Mouse (Mus musculus) stomach, postnatal 0 days (tissue): ENCODE results near the gene Actbl2. TPM values are rescaled to one million over a fixed set of nuclear protein-coding genes. Genes with fewer than 3 reads are reported as not detected.

ENCODE experiments used
- ATAC-seq: fragments of 200-750 bp; cut with Nextera tagmentation; 2 replicates; pipeline ENCODE4 v1.8.0; 2017; ENCODE audit not compliant: low FRiP score, low TSS enrichment
- DNase-seq: peaks from one replicate; pipeline ENCODE4 v3.0.0-alpha.2; 2016; ENCODE audit warnings: low spot score
- H3K27ac ChIP-seq: fragments of 300-500 bp; sonication (generic); replicated peaks from 2 replicates; pipeline ENCODE4 v1.5.1; 2014; ENCODE audit warnings: mild to moderate bottlenecking, control low read depth
- H3K27me3 ChIP-seq: fragments of 300-500 bp; sonication (generic); 2 replicates; pipeline ENCODE4 v1.6.1; 2014; ENCODE audit warnings: low read length; ENCODE audit not compliant: control insufficient read depth, insufficient read depth
- H3K36me3 ChIP-seq: fragments of 300-500 bp; sonication (generic); 2 replicates; pipeline ENCODE4 v1.6.1; 2014; ENCODE audit warnings: low read length, mixed read lengths; ENCODE audit not compliant: control insufficient read depth, insufficient read depth
- H3K4me1 ChIP-seq: fragments of 300-500 bp; sonication (generic); replicated peaks from 2 replicates; pipeline ENCODE4 v1.6.1; 2014; ENCODE audit warnings: antibody characterized with exemption; ENCODE audit not compliant: control insufficient read depth, insufficient read depth
- H3K4me2 ChIP-seq: fragments of 300-500 bp; sonication (generic); replicated peaks from 2 replicates; pipeline ENCODE4 v1.6.1; 2014; ENCODE audit warnings: low read depth, mild to moderate bottlenecking, control low read depth, moderate library complexity
- H3K4me3 ChIP-seq: fragments of 300-500 bp; sonication (generic); 2 replicates; pipeline ENCODE4 v1.5.1; 2014; ENCODE audit warnings: low read depth, low read length, control low read depth
- H3K9ac ChIP-seq: fragments of 300-500 bp; sonication (generic); 2 replicates; pipeline ENCODE4 v1.6.1; 2014; ENCODE audit warnings: mild to moderate bottlenecking, low read length, control low read depth, mixed read lengths
- H3K9me3 ChIP-seq: fragments of 300-500 bp; sonication (generic); 2 replicates; pipeline ENCODE4 v1.6.1; 2016; ENCODE audit warnings: low read length; ENCODE audit not compliant: control insufficient read depth
- CTCF ChIP-seq: IDR thresholded peaks from 2 replicates; pipeline ENCODE4 v1.5.1; 2016; ENCODE audit warnings: antibody characterized with exemption, low read depth, mild to moderate bottlenecking, moderate library complexity
- EP300 ChIP-seq: optimal IDR thresholded peaks from 2 replicates; pipeline ENCODE3; 2016; ENCODE audit warnings: antibody characterized with exemption
- WGBS: fragments of 180-500 bp; shearing (Covaris S2); extraction: QIAGEN DNeasy Blood & Tissue Kit; methylation state at CpG from one replicate; pipeline ENCODE4 v1.1.7; 2014; 5-methylcytosine and 5-hydroxymethylcytosine counted together
- polyA plus RNA-seq: library from polyadenylated mRNA; unstranded; fragments of >200 nt; fragmentation: Nextera tagmentation; extraction: Ambion mirVana; gene quantifications from 2 replicates; pipeline ENCODE4 v1.2.1, GENCODE M21; 2015

The Actbl2 gene
- polyA plus RNA-seq, 1 experiment from 2014 or later, result not detected

DNA sequence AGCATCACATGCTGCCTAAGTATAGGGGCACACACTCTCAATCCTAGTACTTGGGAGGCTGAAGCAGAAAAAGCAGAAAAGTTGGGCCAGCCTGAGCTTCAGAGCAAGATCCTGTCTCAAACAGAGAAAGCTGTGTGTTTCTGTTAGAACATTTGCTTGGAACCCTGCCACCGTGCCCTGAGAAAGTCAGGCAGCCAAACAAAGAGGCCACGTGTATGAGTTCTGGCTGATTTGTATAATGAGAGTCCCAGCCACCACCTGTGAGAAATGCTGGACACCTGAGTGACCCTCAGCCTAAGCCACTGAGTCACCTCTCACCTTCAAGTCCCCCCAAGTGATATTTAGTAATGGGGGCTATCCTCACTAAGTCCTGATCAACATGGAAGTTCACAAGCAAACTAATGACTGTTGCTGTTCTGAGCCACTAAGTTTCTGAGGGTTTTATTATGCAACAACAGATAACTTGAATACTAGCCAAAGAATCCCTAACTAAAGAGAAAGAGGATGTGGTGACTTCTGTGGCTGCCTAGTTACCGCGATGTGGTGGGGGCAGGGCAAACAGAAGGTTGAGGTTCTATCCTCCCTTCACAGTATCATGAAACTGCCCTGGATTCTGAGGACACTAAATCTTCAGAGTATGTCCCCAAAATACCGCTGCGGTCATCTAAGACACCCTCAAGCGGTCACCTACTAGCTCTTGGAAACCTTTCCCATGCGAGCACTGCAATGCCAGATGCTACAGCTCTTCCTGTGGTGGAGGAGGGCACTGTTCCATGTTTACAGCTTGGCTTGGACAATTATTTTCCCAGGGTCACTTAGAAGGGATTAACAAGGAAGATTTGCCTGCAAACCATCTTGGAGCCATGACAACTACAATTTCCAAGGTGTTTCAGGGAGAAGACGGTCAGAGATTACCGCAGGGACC lies 31.9 kb downstream of the Actbl2 start:
- TF ChIP-seq CTCF, result peak; percentile 31
- TF ChIP-seq EP300, result no peak
- Histone ChIP-seq H3K4me3 (no peak overlapping the region), H3K27ac (no peak overlapping the region), H3K4me1 (no peaks in the 10 kb centered on the region), H3K9ac (no peak overlapping the region), H3K4me2 (no peak overlapping the region), H3K36me3 (no peaks in the 10 kb centered on the region), H3K9me3 (no peaks in the 10 kb centered on the region), H3K27me3 (no peaks in the 10 kb centered on the region)
- peak; percentile 29 for DNase-seq
- 62% methylated on average over 10 of the region's 10 CpGs for WGBS
- ATAC-seq, result no peak

DNA sequence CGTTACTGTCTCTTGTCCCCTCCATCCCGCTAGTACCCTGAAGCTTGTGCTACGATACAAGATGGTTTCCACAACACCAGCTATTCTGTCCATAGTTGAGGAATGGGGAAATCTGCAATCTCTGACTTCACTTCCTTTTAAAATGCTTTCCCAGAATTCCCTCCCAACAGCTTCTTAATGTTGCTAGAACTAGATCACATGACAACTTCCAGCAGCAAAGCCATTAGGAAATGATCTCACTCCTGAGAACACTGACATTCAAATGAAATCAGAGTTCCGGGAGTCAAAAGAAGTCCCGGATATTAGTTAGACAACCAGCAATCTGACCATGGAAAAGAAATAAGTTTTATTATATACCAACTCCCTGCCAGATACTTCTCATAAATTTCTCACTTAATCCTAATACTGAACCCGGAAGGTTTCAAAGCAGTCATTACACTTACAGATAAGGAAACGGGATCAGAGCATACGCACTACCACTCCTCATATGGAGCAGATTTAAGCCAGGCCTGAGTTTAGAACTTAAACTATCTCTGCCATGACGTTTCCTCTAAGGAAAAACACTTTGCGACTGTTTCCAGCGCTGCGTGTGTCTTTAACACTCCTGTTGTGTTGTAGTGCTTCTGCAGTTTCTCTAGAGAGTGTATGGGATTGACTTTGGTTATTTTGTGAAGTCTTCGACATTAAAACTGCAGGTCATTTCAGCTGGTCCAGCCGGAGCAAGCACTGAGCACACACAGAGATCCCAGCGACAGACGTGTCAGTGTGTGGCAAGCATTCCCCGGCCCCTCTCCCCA lies 36.5 kb downstream of the Actbl2 start:
- WGBS, result 44% methylated on average over 17 of the region's 17 CpGs
- DNase-seq, result no peak
- Histone ChIP-seq H3K9ac (no peak overlapping the region), H3K4me1 (no peaks in the 10 kb centered on the region), H3K4me2 (no peak overlapping the region), H3K27ac (peak overlapping the region; percentile 56), H3K27me3 (no peaks in the 10 kb centered on the region), H3K36me3 (no peaks in the 10 kb centered on the region), H3K4me3 (no peak overlapping the region), H3K9me3 (no peaks in the 10 kb centered on the region)
- ATAC-seq, result no peak
- TF ChIP-seq EP300 (no peak), CTCF (no peak)

DNA sequence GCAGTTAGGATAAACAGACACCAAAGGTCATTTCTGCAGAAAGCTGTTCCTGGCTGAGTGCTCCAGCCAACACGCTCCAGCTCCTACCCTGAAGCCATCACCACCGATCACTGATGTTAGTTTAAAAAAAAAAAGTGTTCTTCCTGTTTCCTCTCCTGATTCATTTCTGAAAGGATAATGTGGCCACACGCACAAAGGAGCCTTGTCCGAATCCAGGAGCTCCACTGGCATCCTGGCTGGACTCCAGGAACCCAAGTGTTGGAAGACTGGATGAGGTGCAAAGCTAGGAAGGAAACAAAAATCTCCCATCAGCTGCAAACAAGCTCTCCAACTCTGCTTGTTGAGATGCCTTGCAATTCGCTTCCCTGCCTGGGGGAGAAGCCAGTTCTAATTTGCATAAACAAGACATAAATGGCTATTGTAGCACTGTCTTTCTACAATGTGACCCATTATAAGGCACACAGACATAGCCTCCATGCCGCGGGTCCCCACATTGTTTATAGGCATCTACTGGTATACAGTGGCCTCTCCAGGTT lies 37.2 kb downstream of the Actbl2 start:
- DNase-seq, result peak; percentile 42
- no peak overlapping the region for H3K9ac ChIP-seq
- no peaks in the 10 kb centered on the region for H3K4me1 ChIP-seq
- no peaks in the 10 kb centered on the region for H3K9me3 ChIP-seq
- H3K27ac ChIP-seq, result peak overlapping the region; percentile 56
- no peaks in the 10 kb centered on the region for H3K27me3 ChIP-seq
- no peak overlapping the region for H3K4me2 ChIP-seq
- no peak overlapping the region for H3K4me3 ChIP-seq
- WGBS, result 35% methylated on average over 7 of the region's 7 CpGs
- H3K36me3 ChIP-seq, result no peaks in the 10 kb centered on the region
- TF ChIP-seq EP300 (no peak), CTCF (no peak)
- ATAC-seq, result peak; percentile 52; the same call in 1 of the 2 replicates

DNA sequence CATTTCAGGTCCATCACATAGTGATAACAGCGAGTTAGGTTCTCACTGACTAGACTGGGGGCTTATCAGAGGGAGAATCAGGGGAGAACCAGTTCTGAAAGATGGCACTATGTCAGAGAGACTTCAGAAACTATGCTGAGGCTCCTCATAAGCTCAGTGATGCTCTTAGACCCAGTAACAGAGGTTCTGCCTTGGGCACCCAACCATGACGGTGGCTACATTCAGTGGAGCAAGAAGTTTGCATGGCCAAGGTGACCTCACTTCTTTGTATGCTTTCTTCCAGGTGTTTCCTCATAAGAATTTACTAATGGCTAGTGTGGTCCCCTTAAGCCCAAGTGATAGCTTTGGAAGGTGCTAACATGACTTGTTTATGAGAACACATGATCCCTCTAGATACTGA lies 38.7 kb downstream of the Actbl2 start:
- no peaks in the 10 kb centered on the region for H3K9me3 ChIP-seq
- H3K36me3 ChIP-seq, result no peaks in the 10 kb centered on the region
- no peaks in the 10 kb centered on the region for H3K27me3 ChIP-seq
- no peaks in the 10 kb centered on the region for H3K4me1 ChIP-seq
- H3K9ac ChIP-seq, result no peak overlapping the region
- TF ChIP-seq CTCF, result no peak
- TF ChIP-seq EP300, result no peak
- no peak overlapping the region for H3K4me3 ChIP-seq
- DNase-seq (no peak), ATAC-seq (no peak)
- no peak overlapping the region for H3K4me2 ChIP-seq
- WGBS, result 92% methylated on average over 2 of the region's 2 CpGs
- no peak overlapping the region for H3K27ac ChIP-seq

- TF ChIP-seq CTCF (no peak), EP300 (no peak)
- Histone ChIP-seq H3K27me3 (no peaks in the 10 kb centered on the region), H3K27ac (no peak overlapping the region), H3K4me3 (no peak overlapping the region), H3K4me2 (no peak overlapping the region), H3K36me3 (no peaks in the 10 kb centered on the region), H3K9ac (no peak overlapping the region), H3K9me3 (no peaks in the 10 kb centered on the region), H3K4me1 (no peaks in the 10 kb centered on the region)
- ATAC-seq (peak; percentile 54), DNase-seq (no peak)
- 21% methylated on average over 4 of the region's 4 CpGs for WGBS
Observed at GRCm38 (mm10) chr13:111294965-111295494, 40.2 kb downstream of the Actbl2 start.
